8 mouse cellular contexts compared by ENCODE assay signal in genomic region chr15:9608177-9608576, GRCm38 (mm10).
DNase-seq lines count a peak whose midpoint lies in the region; ATAC-seq and TF ChIP-seq lines count a peak whose summit lies in the region.
"Had no signal": no experiment of that assay in that cellular context is flagged by ENCODE, and none has a peak within 500 bp of the region (broad histone marks: within the 10 kb centered on the region; RNA-seq: fewer than 3 reads in every experiment).

No protein-coding gene starts in this region.

- no peak for TF ChIP-seq POLR2A in brain, embryonic 14.5 days (IDR thresholded peaks at IDR 0.05; ENCODE audit: borderline replicate concordance, extremely low read depth, insufficient read depth, insufficient read length, poor library complexity, severe bottlenecking)

- no peak overlapping the region for H3K9ac ChIP-seq in kidney, embryonic 16.5 days (replicated peaks; ENCODE audit: low read length)
- H3K9ac ChIP-seq in hindbrain, embryonic 14.5 days: no peak overlapping the region
- H3K9ac ChIP-seq: liver, embryonic 13.5 days had no signal

- no peak for ATAC-seq in kidney, embryonic 16.5 days (ENCODE audit: low FRiP score, low TSS enrichment)
- ATAC-seq in hindbrain, embryonic 14.5 days (ENCODE audit: low FRiP score): no peak

- peak; percentile 17; the same call in 1 of the 2 replicates for TF ChIP-seq CTCF in brain, embryonic 14.5 days (IDR thresholded peaks at IDR 0.05; ENCODE audit: borderline replicate concordance, extremely low read depth, insufficient read depth, insufficient read length)

- no peaks in the 10 kb centered on the region for H3K36me3 ChIP-seq in kidney, embryonic 16.5 days (ENCODE audit: insufficient read depth, low read length)
- no peaks in the 10 kb centered on the region for H3K36me3 ChIP-seq in hindbrain, embryonic 14.5 days (replicated peaks; ENCODE audit: control insufficient read depth, insufficient read depth)
- H3K36me3 ChIP-seq: liver, embryonic 13.5 days had no signal

- no peaks in the 10 kb centered on the region for H3K27me3 ChIP-seq in kidney, embryonic 16.5 days (ENCODE audit: insufficient read depth, low read length)
- no peaks in the 10 kb centered on the region for H3K27me3 ChIP-seq in hindbrain, embryonic 14.5 days (ENCODE audit: control insufficient read depth, insufficient read depth, low read length)
- H3K27me3 ChIP-seq: liver, embryonic 13.5 days had no signal

- H3K4me1 ChIP-seq in kidney, embryonic 16.5 days (ENCODE audit: insufficient read depth, low read length): no peaks in the 10 kb centered on the region
- no peaks in the 10 kb centered on the region for H3K4me1 ChIP-seq in hindbrain, embryonic 14.5 days (replicated peaks; ENCODE audit: control insufficient read depth, insufficient read depth, low read length)
- H3K4me1 ChIP-seq: liver, embryonic 13.5 days had no signal

- H3K9me3 ChIP-seq in kidney, embryonic 16.5 days (ENCODE audit: low read length): no peaks in the 10 kb centered on the region
- no peaks in the 10 kb centered on the region for H3K9me3 ChIP-seq in hindbrain, embryonic 14.5 days (ENCODE audit: control insufficient read depth, low read length)
- H3K9me3 ChIP-seq: liver, embryonic 13.5 days had no signal

- H3K4me3 ChIP-seq in kidney, embryonic 16.5 days (ENCODE audit: low read length): no peak overlapping the region
- no peak overlapping the region for H3K4me3 ChIP-seq in hindbrain, embryonic 14.5 days (replicated peaks; ENCODE audit: low read length)
- H3K4me3 ChIP-seq: liver, embryonic 13.5 days had no signal

- DNase-seq in kidney, adult 9 months: peak; percentile 63
- DNase-seq in urinary bladder, postnatal 14 days (ENCODE audit: low spot score): peak; percentile 3
- no peak for DNase-seq in urinary bladder, postnatal 10 days (ENCODE audit: low spot score)
- peak; percentile 23 for DNase-seq in brain, embryonic 14.5 days (ENCODE audit: low read depth)
- DNase-seq in hindbrain, embryonic 14.5 days (ENCODE audit: low spot score): no peak
- DNase-seq in cerebellum, adult 11-12 months: no peak
- DNase-seq: liver, embryonic 13.5 days had no signal

- 72% methylated on average over 4 of the region's 4 CpGs for WGBS in kidney, embryonic 16.5 days
- WGBS in hindbrain, embryonic 14.5 days: 71% methylated on average over 4 of the region's 4 CpGs

- H3K27ac ChIP-seq in kidney, embryonic 16.5 days (ENCODE audit: low read length): no peak overlapping the region
- H3K27ac ChIP-seq in hindbrain, embryonic 14.5 days: no peak overlapping the region
- H3K27ac ChIP-seq: liver, embryonic 13.5 days had no signal

- no peak overlapping the region for H3K4me2 ChIP-seq in kidney, embryonic 16.5 days (replicated peaks; ENCODE audit: low read depth, low read length)
- no peak overlapping the region for H3K4me2 ChIP-seq in hindbrain, embryonic 14.5 days (replicated peaks)
- H3K4me2 ChIP-seq: liver, embryonic 13.5 days had no signal

Comparison
In these comparisons a context has a peak if more than half of its experiments do, and no peak if none do; other contexts are left out.
1. DNase-seq: peak in kidney, adult 9 months (single experiment), urinary bladder, postnatal 14 days (single experiment) and brain, embryonic 14.5 days (single experiment); none in urinary bladder, postnatal 10 days (single experiment), hindbrain, embryonic 14.5 days (single experiment) and cerebellum, adult 11-12 months (single experiment).